Mouse (Mus musculus): ENCODE data around the gene Tas2r140. TPM values are rescaled to one million over a fixed set of nuclear protein-coding genes. Genes with fewer than 3 reads are reported as not detected.

Gene Tas2r140
- not detected for total RNA-seq (2018; cell fraction: chromatin; rRNA removed)
- total RNA-seq (2018; cell fraction: cytosol; rRNA removed), result not detected
- total RNA-seq (2018; cell fraction: nucleus; rRNA removed), result not detected
- polyA plus RNA-seq (2018), result not detected in 3 replicates

DNA sequence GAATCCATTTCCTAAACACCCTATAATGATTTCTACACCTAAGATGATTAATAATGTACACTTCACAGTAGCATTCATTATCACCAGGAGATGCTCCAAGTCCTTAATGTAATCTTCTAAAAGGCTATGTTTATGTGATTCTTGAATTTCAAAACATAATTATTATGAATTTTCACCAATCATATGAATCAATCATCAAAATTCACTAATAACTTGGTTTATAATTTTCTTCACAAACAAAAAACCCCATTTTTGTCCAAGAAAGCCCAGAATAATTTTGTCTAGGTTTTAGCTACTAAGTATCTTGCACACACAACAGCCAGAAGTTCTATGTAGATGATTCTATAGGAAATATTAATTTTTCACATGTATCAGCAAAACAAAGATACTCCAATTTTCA lies at the start of gene Tas2r140:
Gene Tas2r140 (minus strand): TSS at position 101 of the 400 bp plus-strand sequence.
- no peaks in the 10 kb centered on the region for H3K79me2 ChIP-seq (ENCODE audit: inconsistent target)
- H3K27ac ChIP-seq, result no peak within 1 kb of the TSS
- no peaks in the 10 kb centered on the region for H3K36me3 ChIP-seq (ENCODE audit: inconsistent target)
- no peak within 1 kb of the TSS for H3K4me3 ChIP-seq (ENCODE audit: inconsistent target)

DNA sequence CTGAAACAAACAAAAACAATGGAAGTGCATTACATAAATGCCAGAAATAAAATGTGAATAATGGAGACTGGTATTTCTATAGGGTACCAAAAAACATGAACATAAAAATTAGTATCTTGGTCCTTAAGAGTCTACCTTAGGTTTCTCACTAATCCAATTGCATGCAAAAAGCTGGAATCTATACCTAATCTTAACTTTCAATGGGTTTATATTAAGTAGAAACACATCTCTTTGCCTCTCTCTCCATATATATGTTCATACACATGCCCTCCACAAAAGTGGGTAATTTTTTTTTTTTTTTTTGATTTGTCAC lies 48.9 kb upstream of the Tas2r140 start, which contains the start of gene Smim10l1:
Gene Smim10l1 (plus strand): TSS at position 301 of the 313 bp plus-strand sequence.
- H3K79me2 ChIP-seq (ENCODE audit: inconsistent target), result peaks cover 42% of the 10 kb centered on the region
- H3K4me3 ChIP-seq (ENCODE audit: inconsistent target), result peak within 1 kb of the TSS; percentile 61
- 0 out of 2 replicates have a peak, but pooled peaks cover 4% of the 10 kb centered on the region for H3K36me3 ChIP-seq (ENCODE audit: inconsistent target)
- H3K27ac ChIP-seq, result peak within 1 kb of the TSS; percentile 65

DNA sequence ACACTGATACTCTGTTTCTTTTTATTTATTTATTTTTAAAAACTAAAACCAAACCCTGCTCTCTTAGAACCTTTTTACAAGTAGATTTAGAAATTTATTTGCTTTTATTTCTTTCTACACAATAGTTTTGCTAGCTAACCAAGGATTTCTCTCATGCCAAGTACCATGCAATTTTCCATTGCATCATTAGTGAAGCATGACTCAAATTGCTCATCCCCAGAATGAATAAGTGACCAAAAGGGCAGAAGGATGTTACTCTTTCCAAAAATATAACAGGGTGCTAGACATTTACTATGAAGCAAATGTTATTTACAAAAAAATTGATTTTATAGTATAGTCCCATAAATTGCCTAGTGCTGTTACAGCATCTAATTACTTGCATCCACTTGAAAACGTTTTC lies 46.8 kb upstream of the Tas2r140 start:
- Histone ChIP-seq H3K79me2 (ENCODE audit: inconsistent target) (peaks cover 20% of the 10 kb centered on the region), H3K36me3 (ENCODE audit: inconsistent target) (no peaks in the 10 kb centered on the region), H3K27ac (no peak overlapping the region), H3K4me3 (ENCODE audit: inconsistent target) (no peak overlapping the region)
- 82% methylated on average over 1 of the region's 1 CpGs for WGBS (ENCODE audit: missing documents)

DNA sequence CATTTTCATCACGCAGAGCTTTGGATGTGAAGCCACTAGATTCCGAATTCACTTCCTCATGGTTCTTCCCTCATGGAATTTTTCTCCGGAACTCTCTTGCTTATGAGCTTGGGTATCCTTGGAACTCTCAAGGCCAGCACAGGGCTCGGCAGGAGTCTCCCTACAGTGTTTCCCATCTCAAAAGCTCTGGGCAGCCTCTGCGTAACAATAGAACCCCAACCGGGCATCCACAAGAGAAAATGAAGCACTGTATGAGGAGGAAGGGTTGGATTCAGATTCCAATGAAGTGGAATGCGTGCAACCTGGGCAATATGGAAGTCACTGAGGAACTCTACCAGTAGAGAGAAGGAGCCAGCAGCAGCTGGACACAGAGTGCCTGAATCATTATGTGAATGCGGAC lies 36.6 kb upstream of the Tas2r140 start:
- H3K27ac ChIP-seq, result no peak overlapping the region
- no peaks in the 10 kb centered on the region for H3K79me2 ChIP-seq (ENCODE audit: inconsistent target)
- WGBS (ENCODE audit: missing documents), result 85% methylated on average over 8 of the region's 8 CpGs
- no peaks in the 10 kb centered on the region for H3K36me3 ChIP-seq (ENCODE audit: inconsistent target)
- no peak overlapping the region for H3K4me3 ChIP-seq (ENCODE audit: inconsistent target)

DNA sequence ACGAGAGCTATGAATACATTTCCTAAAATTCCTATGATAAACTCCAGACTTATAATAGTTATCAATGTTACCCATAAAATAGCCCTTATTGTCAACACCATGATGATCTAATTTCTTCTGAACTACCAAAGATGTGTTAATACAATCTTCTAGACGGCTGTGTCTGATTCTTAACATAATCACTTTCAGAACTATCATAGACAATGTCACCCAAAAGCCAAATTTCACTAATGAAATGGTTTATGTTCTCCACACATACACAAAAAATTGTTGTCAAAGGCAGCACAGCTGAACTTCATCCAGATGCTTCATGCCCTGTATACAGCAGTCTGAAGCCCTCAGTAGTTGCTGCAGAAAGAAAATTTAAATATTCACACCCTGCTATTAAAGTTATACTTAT lies 18.6 kb downstream of the Tas2r140 start, which contains the start of gene Tas2r103:
Gene Tas2r103 (minus strand): TSS at position 101 of the 400 bp plus-strand sequence.
- no peak within 1 kb of the TSS for H3K4me3 ChIP-seq (ENCODE audit: inconsistent target)
- no peaks in the 10 kb centered on the region for H3K79me2 ChIP-seq (ENCODE audit: inconsistent target)
- WGBS (ENCODE audit: missing documents), result 83% methylated on average over 2 of the region's 2 CpGs
- H3K27ac ChIP-seq, result no peak within 1 kb of the TSS
- no peaks in the 10 kb centered on the region for H3K36me3 ChIP-seq (ENCODE audit: inconsistent target)

Other genes starting within 250 kb of the Tas2r140 start
- not detected in 3 replicates for gene Tas2r123, start 208.7 kb downstream of the Tas2r140 start, polyA plus RNA-seq (2018)
- gene Tas2r116, start 200.4 kb downstream of the Tas2r140 start, polyA plus RNA-seq (2018), result not detected in 3 replicates
- not detected in 3 replicates for gene Tas2r110, start 187.8 kb downstream of the Tas2r140 start, polyA plus RNA-seq (2018)
- gene Tas2r113, start 162.8 kb downstream of the Tas2r140 start, polyA plus RNA-seq (2018), result not detected in 3 replicates
- not detected in 3 replicates for gene Tas2r125, start 146.2 kb downstream of the Tas2r140 start, polyA plus RNA-seq (2018)
- not detected in 3 replicates for gene Tas2r129, start 104.7 kb downstream of the Tas2r140 start, polyA plus RNA-seq (2018)
- gene Tas2r131, start 97.9 kb downstream of the Tas2r140 start, polyA plus RNA-seq (2018), result not detected in 3 replicates
- gene Tas2r109, start 74.9 kb downstream of the Tas2r140 start, polyA plus RNA-seq (2018), result not detected in 3 replicates
- gene Tas2r103, start 18.7 kb downstream of the Tas2r140 start, polyA plus RNA-seq (2018), result not detected in 3 replicates
- gene Smim10l1, start 49.1 kb upstream of the Tas2r140 start, polyA plus RNA-seq (2018), result 36.2 to 80.2 TPM (median 38.7 TPM) in 3 replicates
- gene 5530400C23Rik, start 236.4 kb upstream of the Tas2r140 start, polyA plus RNA-seq (2018), result not detected in 3 replicates